Mouse (Mus musculus): ENCODE results near the gene Slc35e3. TPM values are rescaled to one million over a fixed set of nuclear protein-coding genes. Genes with fewer than 3 reads are reported as not detected.

Slc35e3 gene
- total and polyA plus RNA-seq, 2 experiments from 2014 or later, result 24.4 to 31.0 TPM

- 92% methylated on average over 15 of the region's 15 CpGs for WGBS
- no peak for ATAC-seq (ENCODE audit: low FRiP score)
- Histone ChIP-seq H3K36me3 (ENCODE audit: insufficient read depth, low read length) (peaks cover 3% of the 10 kb centered on the region), H3K9ac (replicated peaks; ENCODE audit: low read length, poor library complexity, severe bottlenecking) (no peak overlapping the region), H3K9me3 (ENCODE audit: low read length) (no peaks in the 10 kb centered on the region), H3K4me1 (ENCODE audit: insufficient read depth, low read length) (no peaks in the 10 kb centered on the region), H3K4me3 (ENCODE audit: low read depth, low read length) (no peak overlapping the region), H3K27me3 (ENCODE audit: insufficient read depth, low read length) (no peaks in the 10 kb centered on the region), H3K27ac (ENCODE audit: low read depth, low read length) (no peak overlapping the region), H3K4me2 (ENCODE audit: low read depth, low read length, poor library complexity, severe bottlenecking) (no peak overlapping the region)
- no peak for TF ChIP-seq CTCF (IDR thresholded peaks at IDR 0.05)
- no peak for DNase-seq (ENCODE audit: low spot score)
These were observed 60.9 kb downstream of the Slc35e3 start for GRCm38 (mm10) chr10:117685171-117685848.

- 90% methylated on average over 19 of the region's 19 CpGs for WGBS
- ATAC-seq (ENCODE audit: low FRiP score), result no peak
- DNase-seq (ENCODE audit: low spot score), result no peak
These were observed 61.6 kb downstream of the Slc35e3 start for GRCm38 (mm10) chr10:117684298-117685170.

GRCm38 (mm10) chr10:117683734-117684037 lies 62.5 kb downstream of the Slc35e3 start:
- TF ChIP-seq CTCF (IDR thresholded peaks at IDR 0.05), result no peak
- DNase-seq (ENCODE audit: low spot score) (no peak), ATAC-seq (ENCODE audit: low FRiP score) (no peak)
- H3K4me3 ChIP-seq (ENCODE audit: low read depth, low read length), result no peak overlapping the region
- no peak overlapping the region for H3K9ac ChIP-seq (replicated peaks; ENCODE audit: low read length, poor library complexity, severe bottlenecking)
- no peak overlapping the region for H3K27ac ChIP-seq (ENCODE audit: low read depth, low read length)
- H3K36me3 ChIP-seq (ENCODE audit: insufficient read depth, low read length), result no peaks in the 10 kb centered on the region
- WGBS, result 93% methylated on average over 9 of the region's 9 CpGs
- H3K9me3 ChIP-seq (ENCODE audit: low read length), result no peaks in the 10 kb centered on the region
- no peaks in the 10 kb centered on the region; the same call in 1 of the 2 replicates for H3K27me3 ChIP-seq (ENCODE audit: insufficient read depth, low read length)
- H3K4me2 ChIP-seq (ENCODE audit: low read depth, low read length, poor library complexity, severe bottlenecking), result no peak overlapping the region
- H3K4me1 ChIP-seq (ENCODE audit: insufficient read depth, low read length), result no peaks in the 10 kb centered on the region

More at GRCm38 (mm10) chr10:117684298-117685170, 61.6 kb downstream of the Slc35e3 start:
- TF ChIP-seq CTCF (IDR thresholded peaks at IDR 0.05), result no peak
- no peak overlapping the region for H3K4me3 ChIP-seq (ENCODE audit: low read depth, low read length)
- no peaks in the 10 kb centered on the region for H3K27me3 ChIP-seq (ENCODE audit: insufficient read depth, low read length)
- no peaks in the 10 kb centered on the region for H3K36me3 ChIP-seq (ENCODE audit: insufficient read depth, low read length)
- no peak overlapping the region for H3K4me2 ChIP-seq (ENCODE audit: low read depth, low read length, poor library complexity, severe bottlenecking)
- H3K27ac ChIP-seq (ENCODE audit: low read depth, low read length), result no peak overlapping the region
- no peaks in the 10 kb centered on the region for H3K4me1 ChIP-seq (ENCODE audit: insufficient read depth, low read length)
- no peak overlapping the region for H3K9ac ChIP-seq (replicated peaks; ENCODE audit: low read length, poor library complexity, severe bottlenecking)
- no peaks in the 10 kb centered on the region for H3K9me3 ChIP-seq (ENCODE audit: low read length)

Other genes with a start within 250 kb of the Slc35e3 start
- gene Cpm, start 116.9 kb downstream of the Slc35e3 start, total RNA-seq (2014; rRNA removed), result 3.9 TPM in 2 replicates
- 4.8 and 7.9 TPM in 2 replicates for gene Cpm, start 116.9 kb downstream of the Slc35e3 start, polyA plus RNA-seq (2015; fragmentation: Nextera tagmentation; extraction: Ambion mirVana)
- gene Mdm2, start 35.6 kb downstream of the Slc35e3 start, total RNA-seq (2014; rRNA removed), result 65.1 and 69.9 TPM in 2 replicates
- 23.2 and 28.7 TPM in 2 replicates for gene Mdm2, start 35.6 kb downstream of the Slc35e3 start, polyA plus RNA-seq (2015; fragmentation: Nextera tagmentation; extraction: Ambion mirVana)
- 14.0 and 26.9 TPM in 2 replicates for gene Nup107, start 46.3 kb upstream of the Slc35e3 start, total RNA-seq (2014; rRNA removed)
- 16.7 and 17.5 TPM in 2 replicates for gene Nup107, start 46.3 kb upstream of the Slc35e3 start, polyA plus RNA-seq (2015; fragmentation: Nextera tagmentation; extraction: Ambion mirVana)
- gene Rap1b, start 99.7 kb upstream of the Slc35e3 start, total RNA-seq (2014; rRNA removed), result 66.0 and 78.7 TPM in 2 replicates
- 140 and 145 TPM in 2 replicates for gene Rap1b, start 99.7 kb upstream of the Slc35e3 start, polyA plus RNA-seq (2015; fragmentation: Nextera tagmentation; extraction: Ambion mirVana)